Mouse (Mus musculus): Measurements from ENCODE around the gene Abca12.

The Abca12 gene

DNA sequence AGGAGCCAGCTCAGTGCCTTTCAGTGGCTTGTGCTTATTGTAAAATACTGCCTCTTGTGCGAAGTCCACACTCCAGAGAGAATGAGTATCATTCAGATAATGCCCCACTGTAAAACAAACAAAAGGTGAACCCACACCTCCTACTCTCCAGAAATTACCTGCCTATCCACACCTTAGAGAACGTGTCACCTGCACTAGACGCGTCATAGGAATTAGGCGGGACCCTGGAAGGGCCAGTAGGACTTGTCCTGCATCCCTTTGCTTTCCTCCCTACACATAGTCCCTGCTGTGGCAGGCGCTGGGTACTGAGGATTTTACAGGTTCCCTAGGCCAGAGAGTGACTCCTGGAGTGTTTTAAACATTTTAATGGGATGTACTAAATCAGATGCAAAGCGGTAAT is at the start of gene Abca12:
Gene Abca12, minus strand, starts transcription at position 101 of the 400 bp plus-strand sequence.
- DNase-seq (ENCODE audit: low spot score in 2 of 2): no peak

DNA sequence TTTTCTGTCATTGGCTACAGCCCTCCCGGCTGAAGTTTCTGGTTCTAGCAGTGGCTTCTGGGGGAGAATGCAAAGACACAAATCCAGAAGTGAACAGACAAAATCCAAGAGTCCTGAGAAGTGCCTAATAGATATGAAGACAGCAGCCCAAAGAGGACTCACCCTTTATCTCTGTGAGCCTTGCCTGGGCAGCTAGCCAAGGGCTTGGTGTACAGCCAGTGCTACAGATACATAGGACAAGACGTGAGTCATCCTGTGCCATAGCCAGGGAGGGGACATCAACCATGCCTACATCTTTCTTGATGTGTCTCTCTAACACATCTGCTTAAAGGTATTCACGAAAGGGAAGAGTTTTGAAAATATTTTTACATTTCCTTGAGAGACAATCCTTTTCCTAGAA is 43.3 kb upstream of the Abca12 start:
- no peak for DNase-seq (ENCODE audit: low spot score in 2 of 2)

DNA sequence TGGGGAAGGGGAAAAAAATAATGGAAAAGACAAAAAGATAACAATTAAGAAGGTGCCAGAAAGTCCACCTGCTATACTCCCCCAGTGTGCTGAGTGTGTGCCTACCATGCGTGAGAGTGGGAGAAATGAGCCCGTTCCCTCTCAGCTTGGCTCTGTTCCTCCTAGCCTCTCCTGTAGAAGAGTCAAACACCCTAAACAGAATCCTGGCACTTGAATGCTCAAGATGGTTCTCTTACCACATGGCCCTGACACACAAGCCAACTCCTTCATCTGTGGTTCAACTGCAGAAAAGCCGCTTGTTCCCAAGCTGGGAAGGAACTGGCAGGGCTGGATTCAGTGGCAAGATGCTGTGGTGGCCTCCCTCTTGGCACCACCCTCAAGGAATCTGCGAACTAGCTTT is 32.7 kb upstream of the Abca12 start:
- no peak for DNase-seq (ENCODE audit: low spot score in 2 of 2)

DNA sequence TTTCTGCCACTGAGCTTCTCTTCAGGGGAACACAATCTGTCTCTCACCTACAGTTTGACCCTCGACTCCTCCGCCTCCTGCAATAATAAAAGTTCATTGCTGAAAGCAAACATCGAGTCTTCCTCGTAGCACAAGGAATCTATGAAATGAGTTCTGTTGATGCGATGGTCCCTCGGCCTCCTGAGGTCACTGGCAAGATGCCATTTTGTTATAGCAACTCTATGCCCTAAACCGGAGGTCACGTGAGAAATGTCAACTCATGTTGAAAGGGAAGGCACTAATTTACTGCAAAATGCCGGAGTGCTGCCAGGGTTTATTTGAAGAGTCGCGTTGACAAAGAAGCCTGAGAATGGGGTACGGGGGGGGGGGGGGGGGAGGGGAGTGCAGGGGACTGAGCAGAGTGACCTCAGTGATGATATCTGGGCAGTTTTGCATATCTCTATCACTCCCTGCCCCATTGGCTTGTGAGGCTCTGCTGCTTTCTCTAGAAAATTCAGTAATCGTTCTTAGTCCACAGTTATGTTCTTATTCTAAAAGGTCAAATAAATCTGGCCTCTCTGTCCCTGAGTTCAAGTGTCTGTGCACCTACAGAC is 7.1 kb upstream of the Abca12 start:
- no peak for DNase-seq (ENCODE audit: low spot score in 2 of 2)

DNA sequence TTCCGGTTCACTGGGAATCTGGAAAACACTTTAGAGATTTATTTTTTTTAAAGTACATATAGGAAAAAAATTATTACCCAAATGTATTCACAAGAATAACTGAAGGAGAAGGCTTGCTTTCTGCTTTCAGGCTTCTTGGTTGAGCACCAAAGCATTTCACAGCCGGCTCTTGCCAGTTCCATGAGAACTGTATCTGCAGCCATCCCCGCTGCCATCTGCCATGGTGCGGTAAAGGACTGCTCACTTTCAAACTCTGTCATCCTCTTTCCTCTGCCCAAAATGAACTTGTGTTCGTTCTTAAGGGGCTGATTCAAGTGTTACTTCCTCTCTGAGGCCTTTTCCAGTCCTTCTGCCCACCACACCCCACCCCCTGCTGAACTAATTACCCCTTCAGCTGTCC is 3.8 kb upstream of the Abca12 start:
- peak in 1 of 2 experiments; percentile 4 for DNase-seq (ENCODE audit: low spot score in 2 of 2)

DNA sequence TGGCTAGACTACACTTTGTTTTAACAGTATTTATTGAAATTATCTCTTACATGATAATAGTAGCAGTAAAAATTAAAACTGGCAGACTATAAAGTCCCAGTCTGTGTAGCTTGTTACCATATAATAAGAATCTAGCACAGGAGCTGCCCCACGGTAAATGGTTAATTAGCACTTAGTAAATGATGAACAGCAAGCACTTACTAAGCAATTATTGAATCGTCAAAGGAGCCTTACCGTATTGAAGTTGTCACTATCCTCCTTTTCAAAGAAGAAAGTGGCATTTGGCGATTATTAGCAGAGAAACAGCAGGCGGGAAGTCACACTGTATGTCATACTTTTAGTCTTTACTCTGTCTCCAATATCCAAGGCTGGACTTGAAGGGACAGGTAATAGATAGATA is 3.2 kb upstream of the Abca12 start:
- no peak for DNase-seq (ENCODE audit: low spot score in 2 of 2)

DNA sequence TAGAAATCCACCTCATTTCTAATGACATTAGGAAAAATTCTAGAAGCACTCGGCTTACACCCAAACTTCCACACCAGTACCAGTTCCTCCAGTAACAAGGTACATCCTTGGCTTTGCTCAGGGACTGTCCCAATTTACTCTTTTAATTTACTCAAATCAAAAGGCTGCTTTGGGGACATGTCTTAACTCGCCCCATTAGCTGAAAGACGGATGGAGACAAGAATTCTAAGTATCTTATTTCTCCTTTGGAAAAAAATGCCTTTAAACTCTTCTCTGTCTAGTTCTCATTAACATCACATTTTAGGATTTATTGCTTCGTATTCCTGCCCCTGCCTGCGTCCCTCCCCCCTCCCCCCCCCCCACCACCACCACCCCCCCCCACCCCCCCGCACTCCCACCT is 626 bp downstream of the Abca12 start:
- DNase-seq (ENCODE audit: low spot score in 2 of 2): no peak

DNA sequence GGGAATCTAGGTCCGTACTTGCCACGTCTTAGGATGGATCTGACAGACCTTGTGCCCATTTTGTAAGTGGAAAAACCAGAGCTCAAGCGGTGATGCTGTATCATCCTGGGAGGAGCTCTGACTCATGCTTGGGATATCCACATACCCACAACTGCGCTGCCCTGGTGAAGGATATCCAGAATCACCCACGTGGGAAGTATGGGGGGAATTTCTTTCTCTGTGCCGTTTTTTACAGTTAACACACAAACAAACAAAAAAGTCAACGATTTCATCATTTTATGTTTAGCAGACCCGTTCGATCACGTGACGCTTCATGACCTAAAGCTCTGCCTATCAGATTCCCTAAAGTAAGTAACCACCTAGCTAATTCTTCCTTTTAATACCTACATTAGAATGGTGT is 1.6 kb downstream of the Abca12 start:
- DNase-seq (ENCODE audit: low spot score in 2 of 2): no peak

DNA sequence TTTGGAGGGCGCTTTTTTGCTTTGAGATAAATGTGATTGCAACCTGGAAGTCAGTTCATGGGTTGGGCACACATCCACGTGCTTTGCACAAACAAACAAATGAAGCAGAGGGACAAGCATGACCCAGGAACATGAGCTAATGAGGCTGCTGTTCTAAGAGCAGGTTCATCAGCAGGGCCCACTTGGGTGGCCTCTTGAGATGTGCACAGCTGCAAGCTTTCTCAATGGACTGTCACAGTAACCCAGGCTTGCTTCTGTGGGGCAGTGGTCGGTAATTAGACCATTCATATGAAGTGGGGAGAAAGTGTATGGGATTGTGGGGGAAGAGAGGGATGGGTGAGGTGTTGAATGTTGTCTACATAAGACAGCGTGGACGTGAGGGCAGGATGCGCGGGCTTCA is 7.0 kb downstream of the Abca12 start:
- DNase-seq (ENCODE audit: low spot score in 2 of 2): no peak

DNA sequence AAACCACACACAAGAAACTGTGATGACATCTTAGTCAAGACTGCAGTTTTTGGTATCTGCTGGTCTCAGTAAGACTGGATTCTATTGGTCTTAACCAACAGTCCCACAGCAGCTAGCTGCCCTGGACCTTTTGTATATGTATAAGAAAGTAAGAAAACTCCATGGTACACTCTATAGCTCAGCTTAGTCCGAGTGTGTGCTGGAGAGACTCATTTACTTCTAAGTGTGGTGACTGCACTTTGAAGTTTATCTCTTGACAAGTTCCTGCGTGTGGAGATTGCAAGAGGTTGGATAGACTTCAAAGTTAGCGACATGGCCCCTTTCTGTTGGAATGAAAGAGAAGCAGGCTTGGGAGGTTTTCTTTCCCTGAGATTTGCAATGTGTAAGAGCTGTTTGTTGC is 17.1 kb downstream of the Abca12 start:
- no peak for DNase-seq (ENCODE audit: low spot score in 2 of 2)

DNA sequence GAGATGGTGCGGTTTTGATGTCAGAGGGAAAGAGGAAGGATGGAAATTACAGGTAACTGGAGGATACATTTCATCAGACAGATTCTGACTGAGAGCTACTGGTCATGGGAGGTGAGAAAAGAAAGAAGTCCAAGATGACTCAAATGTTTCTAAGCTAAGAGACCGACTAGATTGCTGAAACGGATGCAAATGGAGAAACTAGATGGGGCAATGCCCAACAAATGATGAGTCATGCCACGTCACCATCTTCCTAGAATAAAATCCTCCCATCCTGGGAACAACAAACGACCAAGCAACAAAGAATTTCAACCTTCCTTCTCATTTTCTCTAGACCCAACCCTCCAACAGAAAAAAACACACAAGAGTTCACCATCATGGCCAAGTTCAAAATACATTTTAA is 18.6 kb downstream of the Abca12 start:
- DNase-seq (ENCODE audit: low spot score in 2 of 2): no peak

DNA sequence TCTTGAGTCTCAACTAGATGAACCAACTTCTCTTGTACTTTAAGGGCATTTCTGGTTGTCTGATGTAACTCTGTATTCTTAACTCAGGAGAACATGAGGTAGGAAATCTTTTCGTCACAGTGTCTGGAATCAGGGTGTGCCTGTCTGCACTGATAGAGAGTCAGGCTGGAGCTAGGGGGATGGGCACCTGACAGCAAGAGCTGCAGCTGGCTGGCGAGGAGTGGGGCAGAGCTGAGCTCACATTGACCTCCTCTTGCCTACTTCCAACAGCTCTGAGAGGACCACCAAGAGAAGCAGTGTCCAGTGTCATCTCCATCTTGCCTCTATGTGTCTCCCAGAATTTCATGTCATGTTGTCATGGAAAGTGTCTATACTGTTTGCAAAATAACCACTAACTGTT is 20.5 kb downstream of the Abca12 start:
- no peak for DNase-seq (ENCODE audit: low spot score in 2 of 2)

DNA sequence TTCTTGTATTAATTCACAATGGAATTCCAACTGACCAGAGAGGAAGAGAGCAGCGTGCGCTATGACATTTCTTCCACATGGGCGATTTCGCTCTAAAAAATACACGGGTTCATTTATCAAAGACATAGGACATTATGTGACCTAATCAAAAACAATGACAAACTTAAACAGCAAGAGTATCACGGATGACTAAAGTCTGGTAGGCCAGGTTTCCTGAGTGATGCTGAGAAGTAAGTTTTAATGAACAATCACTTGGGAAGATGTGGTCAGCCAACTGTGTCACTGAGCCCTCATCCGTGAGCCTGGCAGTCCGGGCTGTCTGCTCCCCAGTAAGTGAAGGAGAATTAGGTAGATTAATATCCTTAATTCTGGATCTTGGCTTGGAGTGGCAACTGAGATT is 21.2 kb downstream of the Abca12 start:
- DNase-seq (ENCODE audit: low spot score in 2 of 2): no peak

DNA sequence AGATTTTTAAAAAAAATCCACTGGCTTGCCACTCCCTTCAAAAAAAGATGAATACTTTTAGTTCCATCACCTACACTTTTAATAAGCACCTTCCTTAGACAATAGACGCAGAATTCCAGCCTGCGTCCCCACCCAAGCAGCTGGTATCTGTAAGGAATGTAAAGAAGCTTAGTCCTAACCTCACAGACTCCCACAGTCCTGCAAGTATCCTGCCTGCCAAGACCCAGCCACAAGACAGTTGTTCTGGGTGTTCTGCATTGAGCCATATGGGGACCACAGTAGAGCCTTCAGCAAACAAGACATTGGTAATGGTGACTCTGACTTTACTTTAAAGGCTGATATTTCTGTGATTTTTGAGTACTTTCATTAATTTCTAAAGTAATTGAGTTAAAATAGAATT is 22.2 kb downstream of the Abca12 start:
- no peak for DNase-seq (ENCODE audit: low spot score in 2 of 2)

DNA sequence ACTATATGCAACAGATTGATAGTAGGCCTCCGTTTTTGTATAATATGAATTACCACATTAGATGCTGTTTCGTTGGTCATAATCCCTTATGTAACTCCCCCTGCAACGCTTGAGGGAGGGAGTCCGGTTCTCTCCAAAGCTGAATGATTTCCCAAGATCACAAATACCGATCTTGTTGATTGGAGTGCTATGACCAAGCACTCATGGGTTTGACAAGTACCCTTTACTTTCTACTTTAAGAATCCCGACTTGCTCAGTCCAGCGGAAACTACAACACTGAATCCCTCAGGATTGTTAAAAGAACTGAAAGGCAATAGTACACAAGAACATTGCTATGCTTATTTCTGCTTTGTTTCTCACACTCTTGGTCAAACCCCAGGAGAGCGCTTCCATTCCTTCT is 28.1 kb downstream of the Abca12 start:
- no peak for DNase-seq (ENCODE audit: low spot score in 2 of 2)

DNA sequence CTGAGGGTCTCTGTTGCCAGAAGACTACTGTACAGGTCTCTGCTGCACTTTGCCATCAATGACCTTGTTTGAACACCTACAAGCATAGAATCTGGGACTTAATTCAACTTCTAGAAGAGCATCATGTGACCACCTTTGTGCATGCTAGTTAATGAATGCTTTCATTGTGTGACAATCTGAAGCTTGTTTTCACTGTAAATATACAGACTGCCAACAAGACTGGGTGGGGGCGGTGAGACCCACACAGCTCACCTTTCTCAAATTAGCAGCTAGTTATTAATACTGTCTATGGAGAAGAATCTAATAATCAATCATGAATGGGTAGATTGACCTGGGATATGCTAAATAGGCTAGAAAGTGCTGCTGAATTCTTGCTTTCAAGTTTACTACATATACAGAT is 30.6 kb downstream of the Abca12 start:
- no peak for DNase-seq (ENCODE audit: low spot score in 2 of 2)

DNA sequence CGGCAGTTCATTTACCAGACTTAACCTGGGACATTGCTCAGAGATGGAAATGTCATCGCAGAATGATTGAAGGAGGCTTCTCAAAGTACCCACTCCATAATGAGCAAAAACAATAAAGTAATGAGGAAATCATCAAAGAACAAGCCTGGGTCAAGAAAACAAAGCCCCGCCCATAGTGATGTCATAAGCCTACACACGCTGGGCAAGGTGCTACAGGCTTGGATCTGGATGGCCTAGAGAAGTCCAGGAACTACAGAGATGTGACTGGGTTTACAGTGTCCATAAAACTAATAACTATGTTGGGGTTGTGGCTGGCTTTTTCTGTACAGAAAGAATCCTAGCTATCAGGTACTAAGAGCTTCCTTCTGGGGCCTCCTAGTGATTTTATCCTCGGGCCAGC is 41.6 kb downstream of the Abca12 start:
- no peak for DNase-seq (ENCODE audit: low spot score in 2 of 2)

DNA sequence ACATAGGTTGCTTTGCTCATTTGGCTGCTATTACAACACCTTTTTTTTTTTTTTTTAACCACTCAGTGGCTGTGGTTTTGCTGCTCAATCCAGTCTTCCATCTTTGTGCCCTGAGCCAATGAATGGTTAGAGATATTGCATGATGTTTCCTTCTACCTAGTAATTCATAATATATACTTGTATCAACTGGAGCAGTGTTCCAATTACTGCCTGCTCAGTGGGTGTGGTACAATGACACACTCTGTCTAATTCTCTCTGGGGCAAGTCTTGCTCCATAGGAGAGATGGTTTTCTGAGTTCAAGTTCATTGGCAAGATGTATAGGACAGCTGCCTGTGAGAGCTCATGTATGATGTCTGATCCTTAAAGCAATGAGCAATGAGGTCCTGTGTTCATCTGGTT is 44.4 kb downstream of the Abca12 start:
- no peak for DNase-seq (ENCODE audit: low spot score in 2 of 2)

DNA sequence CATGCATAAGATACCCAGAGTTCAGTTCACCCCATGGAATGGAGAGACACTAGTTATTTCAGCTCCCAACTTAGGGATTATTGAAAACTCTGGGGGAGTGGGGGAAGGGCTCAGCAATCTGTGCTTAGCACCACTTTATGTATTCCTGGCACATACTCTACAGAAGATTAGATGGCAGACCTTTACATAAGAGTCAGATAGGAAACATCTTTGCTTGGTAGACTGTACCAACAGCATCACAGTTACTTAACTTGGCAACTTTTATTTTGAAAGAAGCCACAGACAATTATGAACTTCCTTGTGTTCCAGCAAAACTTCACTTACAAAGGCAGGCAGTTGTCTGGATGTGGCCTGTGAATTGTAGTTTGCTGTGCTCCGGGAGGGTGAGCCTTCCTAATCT is 46.9 kb downstream of the Abca12 start:
- DNase-seq (ENCODE audit: low spot score in 2 of 2): no peak

DNA sequence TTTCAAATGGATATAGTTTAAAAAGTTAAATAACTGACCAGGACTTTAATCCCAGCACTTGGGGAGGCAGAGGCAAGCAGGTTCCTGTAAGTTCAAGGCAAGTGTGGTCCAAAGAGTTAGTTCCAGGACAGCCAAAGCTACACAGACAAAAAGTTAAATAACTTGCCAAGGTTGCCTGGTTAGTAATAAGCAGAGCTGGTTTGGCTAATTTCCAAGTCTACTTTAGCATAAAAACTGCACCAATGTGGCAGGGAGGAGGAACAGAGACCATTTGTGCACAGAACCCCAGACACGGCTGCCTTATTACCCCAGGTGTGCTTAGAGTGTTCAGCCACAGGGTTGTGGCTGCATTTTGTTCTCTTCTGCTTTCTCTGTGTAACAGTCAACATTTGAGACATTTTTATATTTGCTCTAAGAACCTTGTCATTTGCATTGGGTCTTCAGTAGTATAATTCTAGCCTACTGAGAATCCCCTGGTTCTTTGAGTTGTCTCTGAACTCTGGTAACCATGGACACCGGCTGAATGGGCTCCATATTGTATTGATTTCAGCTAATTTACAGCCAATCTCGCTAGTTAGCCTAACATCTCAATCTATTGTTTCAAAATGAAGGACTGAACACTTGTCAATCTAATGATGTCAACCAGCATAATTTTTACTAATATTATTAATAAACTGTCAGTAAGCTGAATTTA is 71.7 kb downstream of the Abca12 start:
- DNase-seq (ENCODE audit: low spot score in 2 of 2): no peak

DNA sequence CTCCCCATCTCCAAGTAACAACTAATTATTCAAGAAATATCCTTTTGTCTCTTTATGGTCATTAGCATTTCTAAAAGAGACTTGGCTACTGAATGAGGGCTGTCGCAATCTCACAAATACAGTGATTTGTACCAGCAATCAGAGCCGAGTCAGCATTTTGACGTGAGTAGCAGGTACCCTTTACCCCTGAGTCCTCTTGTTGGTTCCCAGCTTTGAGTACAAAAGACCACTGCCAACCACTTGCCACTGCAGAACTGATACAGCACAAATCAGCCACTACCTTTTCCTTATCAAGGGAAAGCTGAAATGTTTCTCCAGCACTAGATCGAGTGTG is 72.5 kb downstream of the Abca12 start:
- DNase-seq (ENCODE audit: low spot score in 2 of 2): no peak

DNA sequence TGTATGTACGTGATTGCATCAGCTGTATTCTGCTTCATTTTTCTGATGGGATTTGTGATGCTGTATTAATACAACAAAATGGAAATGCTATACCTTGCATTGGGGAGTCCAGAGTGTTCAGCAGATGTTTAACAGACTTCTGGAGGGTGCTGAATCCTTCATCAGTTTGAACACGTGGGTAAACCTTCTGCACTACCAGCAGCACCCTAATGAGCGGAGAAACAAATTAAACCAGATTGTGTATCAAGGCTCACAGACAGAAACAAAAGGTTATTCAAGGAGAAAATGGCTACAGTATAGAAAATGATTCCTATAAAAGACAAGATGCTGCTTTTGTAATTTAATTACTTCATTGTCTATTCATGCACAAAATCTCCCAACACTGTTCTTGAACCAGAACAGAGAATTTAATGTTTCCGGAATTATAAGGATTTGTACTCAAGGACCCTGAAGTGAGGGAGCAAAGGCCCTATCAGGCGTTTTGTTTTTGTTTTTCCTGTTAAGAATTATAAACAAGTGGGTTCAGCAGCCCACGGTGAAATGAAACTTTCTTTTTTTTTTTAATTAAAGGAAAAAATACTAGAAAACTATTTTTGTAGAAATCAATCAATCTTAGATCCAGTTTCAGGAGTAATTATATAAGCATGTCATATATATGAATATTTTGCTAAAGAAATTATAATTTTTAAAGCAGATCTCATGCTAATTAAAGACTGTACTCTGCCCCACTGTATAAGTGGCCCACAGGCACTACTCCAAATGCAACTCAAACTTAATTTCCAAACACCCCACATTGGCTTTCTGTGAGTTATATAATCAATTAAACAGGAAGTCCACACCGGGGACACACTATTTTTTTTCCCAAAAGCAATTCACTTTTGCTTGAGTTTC is 73.1 kb downstream of the Abca12 start:
- no peak for DNase-seq (ENCODE audit: low spot score in 2 of 2)
